Mouse (Mus musculus) stomach, postnatal 0 days (tissue): ENCODE data around the gene Stra6. TPM values are rescaled to one million over a fixed set of nuclear protein-coding genes. Genes with fewer than 3 reads are reported as not detected.

Experiments used
- ATAC-seq: fragments of 200-750 bp; cut with Nextera tagmentation; 2 replicates; pipeline ENCODE4 v1.8.0; 2017; ENCODE audit not compliant: low FRiP score, low TSS enrichment
- DNase-seq: peaks from one replicate; pipeline ENCODE4 v3.0.0-alpha.2; 2016; ENCODE audit warnings: low spot score
- H3K27ac ChIP-seq: fragments of 300-500 bp; sonication (generic); replicated peaks from 2 replicates; pipeline ENCODE4 v1.5.1; 2014; ENCODE audit warnings: mild to moderate bottlenecking, control low read depth
- H3K27me3 ChIP-seq: fragments of 300-500 bp; sonication (generic); 2 replicates; pipeline ENCODE4 v1.6.1; 2014; ENCODE audit warnings: low read length; ENCODE audit not compliant: control insufficient read depth, insufficient read depth
- H3K36me3 ChIP-seq: fragments of 300-500 bp; sonication (generic); 2 replicates; pipeline ENCODE4 v1.6.1; 2014; ENCODE audit warnings: low read length, mixed read lengths; ENCODE audit not compliant: control insufficient read depth, insufficient read depth
- H3K4me1 ChIP-seq: fragments of 300-500 bp; sonication (generic); replicated peaks from 2 replicates; pipeline ENCODE4 v1.6.1; 2014; ENCODE audit warnings: antibody characterized with exemption; ENCODE audit not compliant: control insufficient read depth, insufficient read depth
- H3K4me2 ChIP-seq: fragments of 300-500 bp; sonication (generic); replicated peaks from 2 replicates; pipeline ENCODE4 v1.6.1; 2014; ENCODE audit warnings: low read depth, mild to moderate bottlenecking, control low read depth, moderate library complexity
- H3K4me3 ChIP-seq: fragments of 300-500 bp; sonication (generic); 2 replicates; pipeline ENCODE4 v1.5.1; 2014; ENCODE audit warnings: low read depth, low read length, control low read depth
- H3K9ac ChIP-seq: fragments of 300-500 bp; sonication (generic); 2 replicates; pipeline ENCODE4 v1.6.1; 2014; ENCODE audit warnings: mild to moderate bottlenecking, low read length, control low read depth, mixed read lengths
- H3K9me3 ChIP-seq: fragments of 300-500 bp; sonication (generic); 2 replicates; pipeline ENCODE4 v1.6.1; 2016; ENCODE audit warnings: low read length; ENCODE audit not compliant: control insufficient read depth
- CTCF ChIP-seq: IDR thresholded peaks from 2 replicates; pipeline ENCODE4 v1.5.1; 2016; ENCODE audit warnings: antibody characterized with exemption, low read depth, mild to moderate bottlenecking, moderate library complexity
- EP300 ChIP-seq: optimal IDR thresholded peaks from 2 replicates; pipeline ENCODE3; 2016; ENCODE audit warnings: antibody characterized with exemption
- WGBS: fragments of 180-500 bp; shearing (Covaris S2); extraction: QIAGEN DNeasy Blood & Tissue Kit; methylation state at CpG from one replicate; pipeline ENCODE4 v1.1.7; 2014; 5-methylcytosine and 5-hydroxymethylcytosine counted together
- polyA plus RNA-seq: library from polyadenylated mRNA; unstranded; fragments of >200 nt; fragmentation: Nextera tagmentation; extraction: Ambion mirVana; gene quantifications from 2 replicates; pipeline ENCODE4 v1.2.1, GENCODE M21; 2015

Stra6 gene
- polyA plus RNA-seq, 1 experiment from 2014 or later: 0.18 TPM

DNA sequence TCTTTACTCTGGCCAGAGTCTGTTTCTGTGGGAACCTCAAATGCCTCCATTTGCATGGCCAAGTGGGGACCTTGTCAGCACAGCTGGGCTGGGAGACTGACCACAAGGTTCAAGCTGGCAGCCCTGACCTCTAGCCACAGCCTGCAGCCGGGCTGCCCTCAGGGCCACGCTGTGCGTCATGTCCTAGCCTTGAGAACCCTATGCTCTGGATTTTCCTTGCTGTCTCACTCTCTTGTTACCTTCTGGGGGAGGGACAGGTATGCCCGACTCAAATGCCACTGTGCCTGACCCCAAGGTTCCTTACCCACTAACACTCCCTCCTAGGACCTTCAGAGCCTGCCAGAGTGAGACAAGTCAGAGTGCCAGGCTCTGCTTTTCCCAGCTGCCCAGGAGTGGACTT is 26.6 kb upstream of the Stra6 start:
- no peak overlapping the region for H3K4me3 ChIP-seq
- H3K9me3 ChIP-seq: no peaks in the 10 kb centered on the region
- ATAC-seq (no peak), DNase-seq (no peak)
- H3K27me3 ChIP-seq: no peaks in the 10 kb centered on the region
- no peaks in the 10 kb centered on the region for H3K36me3 ChIP-seq
- H3K9ac ChIP-seq: no peak overlapping the region
- no peak overlapping the region for H3K27ac ChIP-seq
- 67% methylated on average over 4 of the region's 4 CpGs for WGBS
- H3K4me1 ChIP-seq: no peaks in the 10 kb centered on the region
- no peak overlapping the region for H3K4me2 ChIP-seq
- TF ChIP-seq EP300 (no peak), CTCF (no peak)

DNA sequence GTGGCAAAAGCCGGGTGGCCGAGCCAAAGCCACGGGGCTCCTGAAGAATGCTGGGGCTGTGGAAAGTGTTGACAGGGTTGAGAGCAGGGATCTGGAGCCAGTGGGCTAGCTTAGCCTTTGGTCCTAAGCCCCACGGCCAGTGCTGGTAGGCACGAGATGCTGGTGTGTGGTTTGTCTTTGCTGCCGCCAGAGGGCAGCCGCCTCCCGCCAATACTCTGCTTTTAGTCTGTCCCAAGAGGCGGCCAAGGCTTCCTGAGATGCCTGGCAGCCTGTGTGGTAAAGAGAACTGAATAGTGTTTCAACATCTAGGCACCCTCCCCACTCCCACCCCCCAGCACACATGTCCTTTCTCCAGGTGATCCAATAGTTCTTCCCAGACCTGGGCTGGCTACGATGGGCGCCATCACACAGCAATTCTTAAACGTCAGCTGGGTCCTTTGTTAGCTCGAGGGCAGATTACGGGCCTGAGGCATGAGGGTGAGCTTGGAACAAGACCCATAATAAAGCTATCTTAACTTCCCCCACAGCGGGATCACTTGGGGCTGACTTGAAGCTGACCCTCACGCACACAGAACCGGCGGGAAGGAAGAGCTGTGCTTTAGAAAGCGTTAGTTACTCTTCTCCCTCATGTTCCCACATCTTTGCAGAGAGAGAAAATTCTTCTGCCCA is 25.0 kb upstream of the Stra6 start:
- Histone ChIP-seq H3K36me3 (no peaks in the 10 kb centered on the region), H3K27ac (no peak overlapping the region), H3K27me3 (no peaks in the 10 kb centered on the region), H3K4me3 (no peak overlapping the region), H3K9me3 (no peaks in the 10 kb centered on the region), H3K4me1 (no peaks in the 10 kb centered on the region), H3K4me2 (no peak overlapping the region), H3K9ac (no peak overlapping the region)
- 34% methylated on average over 19 of the region's 19 CpGs for WGBS
- ATAC-seq (peak; percentile 71), DNase-seq (peak; percentile 75)
- TF ChIP-seq CTCF (peak; percentile 97), EP300 (no peak)

DNA sequence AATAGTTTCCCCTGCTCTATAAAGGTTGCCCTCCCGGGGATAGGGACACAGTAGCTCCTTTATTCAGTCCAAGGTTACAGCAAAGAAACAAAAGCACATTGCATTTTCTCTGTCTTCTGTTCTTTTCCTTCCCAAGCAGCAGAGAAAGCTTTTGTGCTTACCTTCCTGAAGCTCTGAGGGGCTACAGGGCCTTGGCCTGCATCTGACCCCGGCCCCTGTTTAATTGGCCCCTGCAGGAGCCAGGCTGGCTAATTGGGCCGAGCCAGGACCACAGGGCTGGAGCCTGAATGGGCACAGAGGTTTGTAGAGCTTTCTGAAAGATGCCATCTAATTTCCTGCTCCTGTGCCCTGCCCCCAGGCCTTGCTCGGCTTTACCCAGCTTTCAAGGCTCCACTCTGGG is 22.6 kb upstream of the Stra6 start:
- DNase-seq (no peak), ATAC-seq (no peak)
- Histone ChIP-seq H3K4me2 (no peak overlapping the region), H3K36me3 (no peaks in the 10 kb centered on the region), H3K27ac (no peak overlapping the region), H3K27me3 (no peaks in the 10 kb centered on the region), H3K9me3 (no peaks in the 10 kb centered on the region), H3K4me3 (no peak overlapping the region), H3K9ac (no peak overlapping the region), H3K4me1 (no peaks in the 10 kb centered on the region)
- WGBS: 67% methylated on average over 4 of the region's 4 CpGs
- no peak for TF ChIP-seq CTCF
- TF ChIP-seq EP300: no peak

DNA sequence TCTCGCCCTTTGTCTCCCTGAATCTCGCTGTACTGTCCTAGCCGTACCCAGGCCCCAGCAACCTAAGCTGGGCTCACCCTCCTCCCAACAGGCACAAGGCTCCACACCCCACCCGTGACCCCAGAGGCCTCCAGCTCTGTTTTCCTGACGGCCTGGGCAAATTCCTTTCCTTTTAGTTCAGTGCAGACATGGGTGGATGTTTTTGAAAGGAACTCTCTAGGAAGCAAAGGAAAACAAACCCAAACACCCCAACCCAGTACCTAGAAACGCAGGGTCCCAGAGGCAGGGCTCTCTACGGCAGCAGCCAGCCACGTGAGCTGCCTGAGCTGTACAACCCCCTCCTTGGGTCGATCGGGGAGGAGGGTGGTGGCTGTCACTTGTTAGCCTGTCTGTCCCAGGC is 21.2 kb upstream of the Stra6 start:
- no peak for TF ChIP-seq CTCF
- TF ChIP-seq EP300: no peak
- DNase-seq (no peak), ATAC-seq (no peak)
- WGBS: 40% methylated on average over 10 of the region's 10 CpGs
- H3K4me3 ChIP-seq: no peak overlapping the region
- no peaks in the 10 kb centered on the region for H3K4me1 ChIP-seq
- no peak overlapping the region for H3K9ac ChIP-seq
- H3K9me3 ChIP-seq: no peaks in the 10 kb centered on the region
- no peaks in the 10 kb centered on the region for H3K36me3 ChIP-seq
- H3K4me2 ChIP-seq: no peak overlapping the region
- no peaks in the 10 kb centered on the region for H3K27me3 ChIP-seq
- H3K27ac ChIP-seq: no peak overlapping the region

DNA sequence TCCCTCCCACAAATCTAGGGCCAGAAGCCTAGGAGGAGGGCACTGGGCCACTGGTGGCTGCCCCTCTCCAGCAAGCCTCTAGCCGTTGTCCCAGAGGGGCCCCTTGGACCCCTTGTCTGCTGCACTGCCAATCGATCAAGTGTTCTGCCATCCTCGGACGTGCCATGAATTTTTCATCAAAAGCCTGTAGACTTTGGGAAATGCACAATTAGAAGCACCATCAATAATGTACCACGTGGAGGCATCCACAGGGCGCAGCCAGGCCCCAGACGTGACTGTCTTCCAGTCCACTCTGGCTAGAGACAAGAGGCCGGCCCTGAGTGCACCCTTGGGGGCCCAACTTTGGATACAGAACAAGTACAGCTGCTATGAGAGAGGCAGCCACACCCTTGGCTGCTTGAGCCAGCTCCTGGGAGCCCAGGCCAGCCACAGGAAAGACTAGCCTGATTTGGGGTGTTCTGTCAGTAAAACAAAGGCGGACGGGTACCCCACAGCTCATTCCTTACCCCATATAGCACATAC is 20.0 kb upstream of the Stra6 start:
- Histone ChIP-seq H3K4me3 (no peak overlapping the region), H3K4me1 (no peaks in the 10 kb centered on the region), H3K27ac (no peak overlapping the region), H3K9me3 (no peaks in the 10 kb centered on the region), H3K36me3 (no peaks in the 10 kb centered on the region), H3K9ac (no peak overlapping the region), H3K27me3 (no peaks in the 10 kb centered on the region), H3K4me2 (no peak overlapping the region)
- WGBS: 79% methylated on average over 10 of the region's 10 CpGs
- TF ChIP-seq EP300 (no peak), CTCF (no peak)
- no peak for DNase-seq
- no peak for ATAC-seq

DNA sequence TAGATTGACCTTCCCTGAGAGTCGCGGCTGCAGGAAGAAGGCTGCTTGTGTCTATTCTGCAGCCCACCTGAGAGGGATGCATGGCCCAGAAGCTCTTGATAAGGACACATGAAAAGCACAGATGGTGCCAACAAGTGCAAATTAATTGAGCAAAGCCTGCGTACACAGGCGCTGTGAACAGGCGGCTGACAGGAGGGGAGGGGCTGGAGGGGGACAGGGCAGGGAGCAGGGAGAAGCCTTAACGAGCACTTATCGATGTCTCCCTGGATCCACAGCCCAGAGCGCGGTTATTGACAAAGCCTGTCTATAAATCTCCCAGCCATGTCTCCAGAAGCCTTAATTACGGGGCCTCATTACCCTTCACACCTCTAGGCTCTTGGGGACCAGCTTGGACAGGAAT is 18.8 kb upstream of the Stra6 start:
- Histone ChIP-seq H3K27me3 (no peaks in the 10 kb centered on the region), H3K4me2 (no peak overlapping the region), H3K36me3 (no peaks in the 10 kb centered on the region), H3K4me3 (no peak overlapping the region), H3K4me1 (no peaks in the 10 kb centered on the region), H3K9me3 (no peaks in the 10 kb centered on the region), H3K9ac (no peak overlapping the region), H3K27ac (no peak overlapping the region)
- DNase-seq (no peak), ATAC-seq (no peak)
- no peak for TF ChIP-seq EP300
- TF ChIP-seq CTCF: no peak
- 40% methylated on average over 10 of the region's 10 CpGs for WGBS
